Mouse (Mus musculus): ENCODE results near the gene Gimap7.
"Not testable (repeated sequence)": the region's sequence is repeated elsewhere in the genome, so short reads cannot be mapped to it uniquely, and the experiment has no call there.

Gene Gimap7

GRCm38 (mm10) chr6:48718455-48718854 lies at the start of gene Gimap7, which contains the start of gene Gm28053:
Gene Gimap7 (plus strand): TSS chr6:48718621.
Gene Gm28053 (plus strand): TSS chr6:48718607.
- in situ Hi-C loops (cut with MboI; ENCODE audit: low sequenced_read_pairs) = no loop called here

- in situ Hi-C loops (cut with MboI; ENCODE audit: low sequenced_read_pairs) = no loop called here
Observed at GRCm38 (mm10) chr6:48669446-48669969, 48.9 kb upstream of the Gimap7 start.

- in situ Hi-C loops (cut with MboI; ENCODE audit: low sequenced_read_pairs) = no loop called here
Observed at GRCm38 (mm10) chr6:48674291-48675058, 43.9 kb upstream of the Gimap7 start.

- in situ Hi-C loops (cut with MboI; ENCODE audit: low sequenced_read_pairs) = no loop called here
Observed at GRCm38 (mm10) chr6:48675400-48675930, 43.0 kb upstream of the Gimap7 start.

GRCm38 (mm10) chr6:48675931-48676859 lies 42.2 kb upstream of the Gimap7 start, which contains the start of gene Gimap9:
Gene Gimap9 (plus strand): TSS chr6:48676129.
- in situ Hi-C loops (cut with MboI; ENCODE audit: low sequenced_read_pairs) = no loop called here

GRCm38 (mm10) chr6:48676860-48677415 lies 41.5 kb upstream of the Gimap7 start:
- in situ Hi-C loops (cut with MboI; ENCODE audit: low sequenced_read_pairs) = no loop called here

GRCm38 (mm10) chr6:48677492-48678345 lies 40.7 kb upstream of the Gimap7 start:
- in situ Hi-C loops (cut with MboI; ENCODE audit: low sequenced_read_pairs) = no loop called here

GRCm38 (mm10) chr6:48678391-48678790 lies 40.0 kb upstream of the Gimap7 start:
- in situ Hi-C loops (cut with MboI; ENCODE audit: low sequenced_read_pairs) = no loop called here

GRCm38 (mm10) chr6:48679701-48680100 lies 38.7 kb upstream of the Gimap7 start:
- in situ Hi-C loops (cut with MboI; ENCODE audit: low sequenced_read_pairs) = no loop called here

GRCm38 (mm10) chr6:48680421-48680820 lies 38.0 kb upstream of the Gimap7 start:
- in situ Hi-C loops (cut with MboI; ENCODE audit: low sequenced_read_pairs) = no loop called here

GRCm38 (mm10) chr6:48681472-48682090 lies 36.8 kb upstream of the Gimap7 start:
- in situ Hi-C loops (cut with MboI; ENCODE audit: low sequenced_read_pairs) = no loop called here

GRCm38 (mm10) chr6:48682271-48682670 lies 36.1 kb upstream of the Gimap7 start:
- in situ Hi-C loops (cut with MboI; ENCODE audit: low sequenced_read_pairs) = no loop called here

GRCm38 (mm10) chr6:48683263-48683821 lies 35.1 kb upstream of the Gimap7 start:
- in situ Hi-C loops (cut with MboI; ENCODE audit: low sequenced_read_pairs) = not testable (repeated sequence)

- in situ Hi-C loops (cut with MboI; ENCODE audit: low sequenced_read_pairs) = no loop called here
Observed at GRCm38 (mm10) chr6:48684319-48684718, 34.1 kb upstream of the Gimap7 start, which contains the start of gene Gimap4. Gene Gimap4 (plus strand): TSS chr6:48684549.

- in situ Hi-C loops (cut with MboI; ENCODE audit: low sequenced_read_pairs) = no loop called here
Observed at GRCm38 (mm10) chr6:48684806-48685205, 33.6 kb upstream of the Gimap7 start.

GRCm38 (mm10) chr6:48685251-48685650 lies 33.2 kb upstream of the Gimap7 start:
- in situ Hi-C loops (cut with MboI; ENCODE audit: low sequenced_read_pairs) = no loop called here

- in situ Hi-C loops (cut with MboI; ENCODE audit: low sequenced_read_pairs) = no loop called here
Observed at GRCm38 (mm10) chr6:48685694-48686665, 32.4 kb upstream of the Gimap7 start.

- in situ Hi-C loops (cut with MboI; ENCODE audit: low sequenced_read_pairs) = no loop called here
Observed at GRCm38 (mm10) chr6:48687077-48687476, 31.3 kb upstream of the Gimap7 start.

Measured in CH12F3 (cell line).